Mouse (Mus musculus) erythroblast, embryonic 14.5 days (primary cell): ENCODE measurements around the gene Hjurp. TPM values are rescaled to one million over a fixed set of nuclear protein-coding genes. Genes with fewer than 3 reads are reported as not detected.

Experiments
- H3K27me3 ChIP-seq: 2 replicates; pipeline ENCODE4 v1.6.1; 2012; ENCODE audit warnings: inconsistent platforms; ENCODE audit not compliant: control insufficient read depth
- H3K36me3 ChIP-seq: 2 replicates; pipeline ENCODE4 v1.6.1; 2012; ENCODE audit warnings: mild to moderate bottlenecking, inconsistent platforms; ENCODE audit not compliant: control insufficient read depth
- H3K4me1 ChIP-seq: 2 replicates; pipeline ENCODE4 v1.6.1; 2012; ENCODE audit warnings: inconsistent platforms; ENCODE audit not compliant: control insufficient read depth
- H3K4me3 ChIP-seq: replicated peaks from 2 replicates; pipeline ENCODE3; 2012; ENCODE audit warnings: moderate library complexity, mild to moderate bottlenecking, inconsistent platforms
- H3K9me3 ChIP-seq: 2 replicates; pipeline ENCODE4 v1.6.1; 2012; ENCODE audit warnings: low read length, inconsistent platforms, mixed read lengths; ENCODE audit not compliant: control insufficient read depth
- GATA1 ChIP-seq: IDR thresholded peaks from 2 replicates; pipeline ENCODE4 v1.6.1; 2012; ENCODE audit warnings: low read length, inconsistent platforms, mixed read lengths
- TAL1 ChIP-seq: IDR thresholded peaks from 3 replicates; pipeline ENCODE4 v1.6.1; 2012; ENCODE audit warnings: low read length, inconsistent platforms, mixed read lengths
- polyA plus RNA-seq: library from polyadenylated mRNA; stranded (reverse); fragments of >175 nt; gene quantifications from 2 replicates; pipeline ENCODE4 v1.2.3, GENCODE M21; 2012

Gene Hjurp
- polyA plus RNA-seq, 1 experiment: 2.2 TPM

DNA sequence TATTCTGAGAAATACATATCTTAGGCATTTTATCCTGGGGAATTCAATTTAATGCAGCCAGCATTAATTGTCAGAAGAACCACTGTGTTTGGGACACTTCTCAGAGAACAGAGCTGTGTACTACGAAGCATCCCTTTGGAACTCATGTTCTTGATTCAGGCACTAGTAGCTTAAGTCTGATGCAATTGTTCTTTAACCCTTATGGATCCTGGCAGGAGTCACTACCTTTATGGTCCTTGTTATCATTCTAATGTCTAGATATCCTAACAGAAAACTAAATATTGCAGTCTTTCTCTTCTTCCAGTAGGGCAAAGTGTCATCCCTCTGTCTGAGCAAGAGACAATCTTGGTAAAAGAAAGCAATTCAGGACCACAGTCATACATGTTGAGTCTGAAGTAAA, 64.4 kb downstream of the Hjurp start:
- TF ChIP-seq TAL1 (no peak), GATA1 (no peak)
- Histone ChIP-seq H3K36me3 (0 out of 2 replicates have a peak, but pooled peaks cover 5% of the 10 kb centered on the region), H3K27me3 (no peaks in the 10 kb centered on the region), H3K4me1 (peaks cover 21% of the 10 kb centered on the region), H3K4me3 (no peak overlapping the region), H3K9me3 (peaks cover 21% of the 10 kb centered on the region)

Other genes with a start within 250 kb of the Hjurp start
- gene Ugt1a10, start 222.2 kb downstream of the Hjurp start, polyA plus RNA-seq: 0.04 TPM in 1 of 2 replicates, not detected in the other
- gene Ugt1a9, start 206.8 kb downstream of the Hjurp start, polyA plus RNA-seq: not detected in 2 replicates
- gene Ugt1a8, start 189.8 kb downstream of the Hjurp start, polyA plus RNA-seq: not detected in 2 replicates
- gene Ugt1a7c, start 182.6 kb downstream of the Hjurp start, polyA plus RNA-seq: 0.06 TPM in 1 of 2 replicates, not detected in the other
- not detected in 2 replicates for gene Ugt1a6b, start 174.4 kb downstream of the Hjurp start, polyA plus RNA-seq
- not detected in 2 replicates for gene Ugt1a6a, start 142.8 kb downstream of the Hjurp start, polyA plus RNA-seq
- not detected in 2 replicates for gene Ugt1a5, start 111.6 kb downstream of the Hjurp start, polyA plus RNA-seq
- gene Ugt1a2, start 77.0 kb downstream of the Hjurp start, polyA plus RNA-seq: not detected in 2 replicates
- 5.5 and 6.1 TPM in 2 replicates for gene Dnajb3, start 71.9 kb downstream of the Hjurp start, polyA plus RNA-seq
- gene Ugt1a1, start 65.7 kb downstream of the Hjurp start, polyA plus RNA-seq: 0.02 TPM in 1 of 2 replicates, not detected in the other
- not detected in 2 replicates for gene Mroh2a, start 50.6 kb downstream of the Hjurp start, polyA plus RNA-seq
- gene Trpm8, start within 50 bp of the Hjurp start, polyA plus RNA-seq: not detected in 2 replicates
- not detected in 2 replicates for gene Spp2, start 129.3 kb upstream of the Hjurp start, polyA plus RNA-seq
- not detected in 2 replicates for gene Glrp1, start 232.4 kb upstream of the Hjurp start, polyA plus RNA-seq